Mouse (Mus musculus) myocyte (in vitro differentiated cells): ENCODE data around the gene Itpr2. TPM values are rescaled to one million over a fixed set of nuclear protein-coding genes. Genes with fewer than 3 reads are reported as not detected.

Source experiments
- H3K27me3 ChIP-seq: one replicate; pipeline ENCODE4 v1.6.1; 2011; ENCODE audit not compliant: control insufficient read depth, insufficient read depth, insufficient read length
- H3K36me3 ChIP-seq: one replicate; pipeline ENCODE4 v1.6.1; 2011; ENCODE audit not compliant: control insufficient read depth, insufficient read depth
- H3K4me2 ChIP-seq: one replicate; pipeline ENCODE4 v1.6.1; 2011; ENCODE audit warnings: low read depth, control low read depth
- H3K4me3 ChIP-seq: one replicate; pipeline ENCODE4 v1.5.1; 2011; ENCODE audit warnings: mild to moderate bottlenecking, control low read depth, moderate library complexity
- H3K79me2 ChIP-seq: one replicate; pipeline ENCODE4 v1.6.1; 2011; ENCODE audit not compliant: control insufficient read depth, insufficient read depth
- H3ac ChIP-seq: one replicate; pipeline ENCODE4 v1.6.1; 2011; ENCODE audit not compliant: control insufficient read depth, insufficient read length
- CEBPB ChIP-seq: IDR thresholded peaks from 2 replicates; pipeline ENCODE4 v1.6.1; 2011; ENCODE audit warnings: mild to moderate bottlenecking, moderate library complexity; ENCODE audit not compliant: poor library complexity, insufficient read depth, severe bottlenecking
- E2F4 ChIP-seq: IDR thresholded peaks from one replicate; pipeline ENCODE4 v1.6.1; 2011; ENCODE audit warnings: mild to moderate bottlenecking, control low read depth, moderate library complexity; ENCODE audit not compliant: insufficient read depth
- MAX ChIP-seq: IDR thresholded peaks from one replicate; pipeline ENCODE4 v1.6.1; 2011; ENCODE audit warnings: low read depth, mild to moderate bottlenecking, control low read depth
- MYOD1 ChIP-seq, 3 experiments: IDR thresholded peaks; one replicate each; pipeline ENCODE4 v1.6.1; 2011; ENCODE audit warnings: control low read depth in 2 of 3, low read depth in 2 of 3, mild to moderate bottlenecking in 2 of 3, moderate library complexity in 1 of 3; ENCODE audit not compliant: insufficient read length in 2 of 3, control insufficient read depth in 1 of 3
- MYOG ChIP-seq, 3 experiments: IDR thresholded peaks; one replicate each; pipeline ENCODE4 v1.6.1; 2011; ENCODE audit warnings: control low read depth in 2 of 3, low read depth in 2 of 3, mild to moderate bottlenecking in 2 of 3; ENCODE audit not compliant: insufficient read length in 2 of 3, control insufficient read depth in 1 of 3, insufficient read depth in 1 of 3
- POLR2A ChIP-seq: IDR thresholded peaks from one replicate; pipeline ENCODE4 v1.6.1; 2011; ENCODE audit warnings: low read depth, mild to moderate bottlenecking, control low read depth, moderate library complexity; ENCODE audit not compliant: insufficient read length
- POLR2AphosphoS2 ChIP-seq: IDR thresholded peaks from one replicate; pipeline ENCODE4 v1.6.1; 2011; ENCODE audit warnings: low read depth, control low read depth; ENCODE audit not compliant: insufficient read length
- REST ChIP-seq: IDR thresholded peaks from one replicate; pipeline ENCODE4 v1.6.1; 2011; ENCODE audit warnings: mild to moderate bottlenecking, control low read depth, moderate library complexity; ENCODE audit not compliant: insufficient read depth, insufficient read length
- SRF ChIP-seq: IDR thresholded peaks from one replicate; pipeline ENCODE4 v1.6.1; 2011; ENCODE audit warnings: low read depth; ENCODE audit not compliant: control insufficient read depth, insufficient read length
- TCF12 ChIP-seq: IDR thresholded peaks from one replicate; pipeline ENCODE4 v1.6.1; 2011; ENCODE audit warnings: mild to moderate bottlenecking, control low read depth; ENCODE audit not compliant: poor library complexity, insufficient read depth, severe bottlenecking
- TCF3 ChIP-seq: IDR thresholded peaks from one replicate; pipeline ENCODE4 v1.6.1; 2011; ENCODE audit warnings: low read depth, control low read depth; ENCODE audit not compliant: insufficient read length
- USF1 ChIP-seq: IDR thresholded peaks from one replicate; pipeline ENCODE4 v1.6.1; 2011; ENCODE audit warnings: low read depth, mild to moderate bottlenecking, control low read depth, moderate library complexity
- polyA plus RNA-seq: library from polyadenylated mRNA; unstranded; fragments of >200 nt; fragmentation: generic; extraction: Trizol; gene quantifications from one replicate; pipeline ENCODE4 v1.2.1, GENCODE M21; 2012; ENCODE audit warnings: missing spikeins

Gene Itpr2
- polyA plus RNA-seq, 1 experiment = 4.7 TPM

DNA sequence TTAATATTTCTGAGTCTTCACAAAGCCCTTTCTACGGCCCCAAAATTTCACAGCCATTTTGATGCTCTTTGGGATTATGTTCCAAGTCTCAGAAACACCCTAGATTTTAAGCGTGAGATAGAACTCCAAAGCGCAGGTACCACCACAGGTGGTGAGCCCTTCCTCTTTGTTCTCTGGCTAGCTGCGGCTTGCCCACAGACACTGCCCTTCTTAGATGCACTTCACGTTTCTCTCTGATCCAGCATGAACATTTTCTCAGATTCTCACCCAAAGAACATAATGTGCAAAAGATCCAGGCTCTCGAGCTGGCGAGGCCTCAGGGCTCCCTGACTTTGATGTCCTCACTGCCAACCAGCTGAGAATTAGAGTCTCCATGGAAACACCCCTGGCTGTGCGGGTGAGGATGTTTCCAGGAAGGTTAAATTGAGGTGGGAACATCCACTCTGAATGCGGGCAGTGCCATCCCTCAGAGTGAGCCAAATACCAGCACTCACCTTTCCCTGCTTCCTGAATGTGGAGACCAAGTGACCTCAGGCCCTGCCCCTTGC, 149.7 kb downstream of the Itpr2 start:
- TF ChIP-seq MYOG (IDR thresholded peaks at IDR 0.05; ENCODE audit: control insufficient read depth in 1 of 3, insufficient read depth in 1 of 3, insufficient read length in 2 of 3, low read depth in 2 of 3) (no peak), SRF (no peak), MYOD1 (IDR thresholded peaks at IDR 0.05; ENCODE audit: control insufficient read depth in 1 of 3, insufficient read length in 2 of 3, low read depth in 2 of 3) (no peak), CEBPB (no peak), TCF3 (no peak), REST (no peak), E2F4 (no peak), TCF12 (no peak), USF1 (no peak), POLR2AphosphoS2 (no peak), MAX (no peak)
- H3K4me3 ChIP-seq = no peak overlapping the region
- peaks cover 15% of the 10 kb centered on the region for H3K36me3 ChIP-seq

DNA sequence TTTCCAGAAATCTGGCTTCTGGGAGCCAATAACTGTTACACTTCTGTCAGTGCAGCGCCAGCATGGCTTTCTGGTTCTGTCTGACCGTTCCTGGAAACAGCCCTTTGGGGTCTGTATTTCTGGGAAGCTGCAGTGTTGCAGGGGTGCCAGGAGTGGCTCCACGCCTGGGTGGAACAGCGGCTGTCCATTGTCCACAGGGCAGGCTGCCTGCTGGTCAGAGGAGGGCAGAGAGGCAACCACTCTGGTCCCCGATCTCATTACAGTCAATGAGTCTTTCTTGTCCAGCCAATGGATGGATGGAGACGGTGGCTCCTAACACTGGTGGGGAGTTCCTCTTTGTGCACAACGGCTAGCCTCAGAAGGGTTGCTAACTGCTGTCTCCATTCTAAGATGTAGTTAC, 150.2 kb downstream of the Itpr2 start:
- Histone ChIP-seq H3ac (no peak overlapping the region), H3K36me3 (peaks cover 15% of the 10 kb centered on the region), H3K79me2 (no peaks in the 10 kb centered on the region), H3K4me2 (no peak overlapping the region), H3K4me3 (no peak overlapping the region), H3K27me3 (no peaks in the 10 kb centered on the region)
- TF ChIP-seq TCF3 (no peak), POLR2A (no peak), MAX (no peak), REST (no peak), SRF (no peak), TCF12 (no peak), POLR2AphosphoS2 (no peak), E2F4 (no peak), USF1 (no peak)

More for the DNA sequence above, 149.7 kb downstream of the Itpr2 start:
- no peak overlapping the region for H3ac ChIP-seq
- H3K4me2 ChIP-seq = no peak overlapping the region
- no peaks in the 10 kb centered on the region for H3K27me3 ChIP-seq
- H3K79me2 ChIP-seq = no peaks in the 10 kb centered on the region

DNA sequence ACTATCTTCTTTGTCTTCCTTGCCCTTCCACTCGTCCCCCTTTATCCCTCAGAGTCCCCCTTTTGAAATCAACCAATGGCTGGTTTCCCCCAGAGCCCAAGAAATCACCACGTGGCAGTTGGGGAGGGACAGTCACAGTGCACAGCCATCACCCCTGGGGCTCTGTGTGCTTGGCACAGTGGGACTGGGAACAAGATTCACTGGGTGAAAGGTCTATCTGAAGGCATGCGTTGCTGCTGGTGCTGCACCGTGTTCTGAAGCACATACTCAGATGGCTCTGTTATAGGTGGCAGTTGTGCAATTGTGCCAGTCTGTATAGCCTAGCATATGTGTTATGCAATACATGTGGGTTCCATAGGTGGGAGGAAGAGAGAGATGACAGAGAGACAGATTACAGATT, 154.5 kb downstream of the Itpr2 start:
- H3K4me3 ChIP-seq = no peak overlapping the region
- no peaks in the 10 kb centered on the region for H3K27me3 ChIP-seq
- TF ChIP-seq TCF3 (no peak), MAX (no peak), POLR2A (no peak), E2F4 (no peak)
- no peaks in the 10 kb centered on the region for H3K79me2 ChIP-seq
- no peak overlapping the region for H3ac ChIP-seq
- no peak overlapping the region for H3K4me2 ChIP-seq
- H3K36me3 ChIP-seq = peaks cover 15% of the 10 kb centered on the region

DNA sequence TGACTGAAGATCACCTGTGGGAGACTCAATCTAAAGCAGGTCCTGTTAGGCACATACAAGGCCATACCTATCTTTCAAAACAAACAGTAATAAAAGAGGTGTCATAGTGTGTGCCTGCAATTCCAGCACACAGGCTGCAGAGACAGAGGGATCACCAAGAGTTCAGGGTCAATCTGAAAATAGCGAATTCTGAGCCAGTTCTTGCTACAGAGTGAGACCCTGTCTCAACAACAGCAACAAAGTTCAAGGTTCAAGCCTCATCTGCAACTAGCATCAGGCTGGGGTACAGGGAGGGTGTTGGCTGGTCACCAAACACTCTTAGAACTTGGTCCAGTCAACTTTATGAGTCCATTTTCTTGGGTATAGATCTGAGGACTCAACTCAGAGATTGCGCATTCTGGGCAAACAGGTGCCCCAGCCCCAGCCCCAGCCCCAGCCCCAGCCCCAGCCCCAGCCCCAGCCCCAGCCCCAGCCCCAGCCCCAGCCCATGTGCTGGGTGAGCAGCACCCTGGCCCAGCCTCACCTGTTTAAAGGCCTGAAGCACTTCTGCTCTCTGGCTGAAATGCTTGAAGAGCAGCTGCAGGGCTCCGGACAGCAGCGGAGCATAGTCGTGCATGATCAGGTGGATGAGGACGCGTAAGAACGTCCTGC, 155.4 kb downstream of the Itpr2 start:
- TF ChIP-seq TCF12 (no peak), TCF3 (no peak), POLR2A (no peak), POLR2AphosphoS2 (no peak), MYOD1 (IDR thresholded peaks at IDR 0.05; ENCODE audit: control insufficient read depth in 1 of 3, insufficient read length in 2 of 3, low read depth in 2 of 3) (no peak)
- no peak overlapping the region for H3ac ChIP-seq
- no peak overlapping the region for H3K4me3 ChIP-seq
- no peaks in the 10 kb centered on the region for H3K27me3 ChIP-seq
- H3K4me2 ChIP-seq = no peak overlapping the region
- peaks cover 15% of the 10 kb centered on the region for H3K36me3 ChIP-seq
- H3K79me2 ChIP-seq = no peaks in the 10 kb centered on the region

DNA sequence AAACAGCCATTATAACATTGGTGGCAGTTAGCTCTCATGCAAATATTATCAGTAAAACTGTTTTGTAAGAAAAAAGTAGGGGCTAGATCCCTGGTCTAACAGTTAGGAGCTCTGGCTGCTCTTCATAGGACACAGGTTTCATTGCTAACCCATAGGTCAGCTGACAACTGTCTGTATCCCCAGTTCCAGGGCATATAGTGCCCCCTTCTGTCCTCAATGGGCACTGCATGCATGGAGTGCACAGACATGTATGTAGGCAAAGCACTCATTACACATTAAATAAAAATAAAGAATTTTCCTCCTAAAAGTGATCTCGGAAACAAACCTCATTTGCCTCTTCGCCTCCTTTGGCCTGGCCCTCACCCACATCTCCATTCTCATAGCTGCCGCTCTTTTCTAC, 157.3 kb downstream of the Itpr2 start:
- Histone ChIP-seq H3K4me3 (no peak overlapping the region), H3ac (no peak overlapping the region), H3K36me3 (peaks cover 8% of the 10 kb centered on the region), H3K4me2 (no peak overlapping the region), H3K79me2 (no peaks in the 10 kb centered on the region), H3K27me3 (no peaks in the 10 kb centered on the region)
- TF ChIP-seq POLR2A = no peak
- no peak for TF ChIP-seq POLR2AphosphoS2
- TF ChIP-seq USF1 = peak; percentile 32
